Mouse (Mus musculus) heart, postnatal 36 days (tissue): Measurements from ENCODE around the gene Ppm1l. TPM values are rescaled to one million over a fixed set of nuclear protein-coding genes. Genes with fewer than 3 reads are reported as not detected.

Experiments used
- DNase-seq, 2 experiments: peaks; one replicate each; pipeline ENCODE4 v3.0.0; 2021 to 2022
- intact Hi-C: fragments of 180-260 bp; cut with DNase I; formaldehyde crosslinking; loops from one replicate; pipeline ENCODE4 v1.15.1; 2025
- total RNA-seq, 2 experiments: library from RNA; stranded (reverse); gene quantifications; 2 replicates each; pipeline ENCODE4 v1.2.3; 2021

Gene Ppm1l
- total RNA-seq, 2 experiments from 2014 or later: 23.4 to 26.3 TPM

GRCm38 (mm10) chr3:69427259-69427658 lies 110.6 kb downstream of the Ppm1l start:
- intact Hi-C loops: no loop called here
- DNase-seq: no peak

- intact Hi-C loops: no loop called here
- no peak for DNase-seq
Observed at GRCm38 (mm10) chr3:69428221-69428620, 111.6 kb downstream of the Ppm1l start.

GRCm38 (mm10) chr3:69429319-69429718 lies 112.7 kb downstream of the Ppm1l start:
- DNase-seq: no peak
- intact Hi-C loops: no loop called here

GRCm38 (mm10) chr3:69433580-69433979 lies 116.9 kb downstream of the Ppm1l start:
- intact Hi-C loops: no loop called here
- DNase-seq: no peak

GRCm38 (mm10) chr3:69438773-69439514 lies 122.3 kb downstream of the Ppm1l start:
- intact Hi-C loops: no loop called here
- DNase-seq: no peak

- DNase-seq: no peak
- intact Hi-C loops: no loop called here
Observed at GRCm38 (mm10) chr3:69440761-69441160, 124.1 kb downstream of the Ppm1l start.

- intact Hi-C loops: no loop called here
- no peak for DNase-seq
Observed at GRCm38 (mm10) chr3:69446989-69447388, 130.3 kb downstream of the Ppm1l start.

- no peak for DNase-seq
- intact Hi-C loops: no loop called here
Observed at GRCm38 (mm10) chr3:69449041-69449440, 132.4 kb downstream of the Ppm1l start.

GRCm38 (mm10) chr3:69454330-69454729 lies 137.7 kb downstream of the Ppm1l start:
- intact Hi-C loops: no loop called here
- no peak for DNase-seq

- intact Hi-C loops: no loop called here
- no peak for DNase-seq
Observed at GRCm38 (mm10) chr3:69456071-69456470, 139.4 kb downstream of the Ppm1l start.

- intact Hi-C loops: no loop called here
- no peak for DNase-seq
Observed at GRCm38 (mm10) chr3:69458756-69459155, 142.1 kb downstream of the Ppm1l start.

- DNase-seq: no peak
- intact Hi-C loops: no loop called here
Observed at GRCm38 (mm10) chr3:69461956-69462355, 145.3 kb downstream of the Ppm1l start.

- no peak for DNase-seq
- intact Hi-C loops: no loop called here
Observed at GRCm38 (mm10) chr3:69465751-69466150, 149.1 kb downstream of the Ppm1l start.

- DNase-seq: no peak
- intact Hi-C loops: no loop called here
Observed at GRCm38 (mm10) chr3:69468280-69469008, 151.8 kb downstream of the Ppm1l start.

- intact Hi-C loops: no loop called here
- DNase-seq: no peak
Observed at GRCm38 (mm10) chr3:69469463-69470141, 152.9 kb downstream of the Ppm1l start.

- intact Hi-C loops: no loop called here
- DNase-seq: no peak
Observed at GRCm38 (mm10) chr3:69470142-69470796, 153.6 kb downstream of the Ppm1l start.

GRCm38 (mm10) chr3:69475850-69476450 lies 159.3 kb downstream of the Ppm1l start:
- DNase-seq: no peak
- intact Hi-C loops: no loop called here

- intact Hi-C loops: loop anchor here (5.0 kb wide), 3 partner anchors 163 to 243 kb away; partner anchors contain the start of gene Ppm1l
- peak; percentile 14 to 24 for DNase-seq
Observed at GRCm38 (mm10) chr3:69479937-69480336, 163.3 kb downstream of the Ppm1l start.

GRCm38 (mm10) chr3:69481835-69482234 lies 165.2 kb downstream of the Ppm1l start:
- intact Hi-C loops: loop anchor here (1.0 to 5.0 kb wide), 5 partner anchors 165 to 274 kb away; partner anchors contain the start of gene Ppm1l
- DNase-seq: peak; percentile 66

GRCm38 (mm10) chr3:69484006-69484574 lies 167.4 kb downstream of the Ppm1l start:
- intact Hi-C loops: loop anchor here (5.0 kb wide), 3 partner anchors 167 to 247 kb away; partner anchors contain the start of gene Ppm1l
- DNase-seq: no peak
